Mouse (Mus musculus) embryo, embryonic 9.5 days (tissue): ENCODE data around the gene Adamts5.

Experiments
- DNase-seq: peaks from one replicate; pipeline ENCODE4 v3.0.0-alpha.2; 2017; ENCODE audit errors: extremely low spot score

The Adamts5 gene

GRCm38 (mm10) chr16:85901581-85901910 is at the start of gene Adamts5:
Adamts5 (minus strand) TSS chr16:85901828.
- DNase-seq, result peak; percentile 48

GRCm38 (mm10) chr16:85950356-85950755 is 48.7 kb upstream of the Adamts5 start:
- DNase-seq, result no peak

GRCm38 (mm10) chr16:85926004-85926403 is 24.4 kb upstream of the Adamts5 start:
- DNase-seq, result no peak

- DNase-seq, result no peak
Observed at GRCm38 (mm10) chr16:85922454-85922853, 20.8 kb upstream of the Adamts5 start.

GRCm38 (mm10) chr16:85920122-85920521 is 18.5 kb upstream of the Adamts5 start:
- DNase-seq, result no peak

- peak; percentile 69 for DNase-seq
Observed at GRCm38 (mm10) chr16:85900702-85901580, 687 bp downstream of the Adamts5 start.

- DNase-seq, result peak; percentile 55
Observed at GRCm38 (mm10) chr16:85899790-85900587, 1.6 kb downstream of the Adamts5 start.

- peak; percentile 50 for DNase-seq
Observed at GRCm38 (mm10) chr16:85899301-85899721, 2.3 kb downstream of the Adamts5 start.

GRCm38 (mm10) chr16:85898816-85899215 is 2.8 kb downstream of the Adamts5 start:
- peak; percentile 8 for DNase-seq

GRCm38 (mm10) chr16:85898391-85898790 is 3.2 kb downstream of the Adamts5 start:
- DNase-seq, result peak; percentile 12

GRCm38 (mm10) chr16:85897854-85898253 is 3.8 kb downstream of the Adamts5 start:
- no peak for DNase-seq

GRCm38 (mm10) chr16:85895948-85896347 is 5.7 kb downstream of the Adamts5 start:
- no peak for DNase-seq

GRCm38 (mm10) chr16:85889778-85890177 is 11.8 kb downstream of the Adamts5 start:
- DNase-seq, result no peak

GRCm38 (mm10) chr16:85887289-85888051 is 14.2 kb downstream of the Adamts5 start:
- DNase-seq, result peak; percentile 16

- no peak for DNase-seq
Observed at GRCm38 (mm10) chr16:85879075-85879474, 22.6 kb downstream of the Adamts5 start.

GRCm38 (mm10) chr16:85874141-85874540 is 27.5 kb downstream of the Adamts5 start:
- no peak for DNase-seq

GRCm38 (mm10) chr16:85871971-85872370 is 29.7 kb downstream of the Adamts5 start:
- no peak for DNase-seq

GRCm38 (mm10) chr16:85871248-85871647 is 30.4 kb downstream of the Adamts5 start:
- no peak for DNase-seq

GRCm38 (mm10) chr16:85864691-85865389 is 36.8 kb downstream of the Adamts5 start:
- DNase-seq, result no peak

GRCm38 (mm10) chr16:85854505-85854904 is 47.1 kb downstream of the Adamts5 start:
- no peak for DNase-seq

- no peak for DNase-seq
Observed at GRCm38 (mm10) chr16:85827066-85827465, 74.6 kb downstream of the Adamts5 start.
